Mouse (Mus musculus) embryonic facial prominence, embryonic 13.5 days (tissue): Measurements from ENCODE around the gene Adamts14. TPM values are rescaled to one million over a fixed set of nuclear protein-coding genes. Genes with fewer than 3 reads are reported as not detected.

Experiments
- ATAC-seq: fragments of 200-750 bp; cut with Nextera tagmentation; 2 replicates; pipeline ENCODE4 v1.8.0; 2017; ENCODE audit warnings: low read depth; ENCODE audit not compliant: insufficient number of reproducible peaks, insufficient read depth, low FRiP score, low TSS enrichment
- H3K27ac ChIP-seq: fragments of 300-500 bp; sonication (generic); 2 replicates; pipeline ENCODE4 v1.5.1; 2015; ENCODE audit warnings: moderate library complexity, mild to moderate bottlenecking, inconsistent platforms
- H3K27me3 ChIP-seq: fragments of 300-500 bp; sonication (generic); 2 replicates; pipeline ENCODE4 v1.6.1; 2015; ENCODE audit warnings: mild to moderate bottlenecking, inconsistent platforms
- H3K36me3 ChIP-seq: fragments of 300-500 bp; sonication (generic); 2 replicates; pipeline ENCODE4 v1.6.1; 2015; ENCODE audit warnings: mild to moderate bottlenecking, inconsistent platforms
- H3K4me1 ChIP-seq: fragments of 300-500 bp; sonication (generic); 2 replicates; pipeline ENCODE4 v1.6.1; 2015; ENCODE audit warnings: inconsistent platforms
- H3K4me2 ChIP-seq: fragments of 300-500 bp; sonication (generic); 2 replicates; pipeline ENCODE4 v1.6.1; 2015; ENCODE audit warnings: moderate library complexity, mild to moderate bottlenecking, inconsistent platforms
- H3K4me3 ChIP-seq: fragments of 300-500 bp; sonication (generic); 2 replicates; pipeline ENCODE4 v1.5.1; 2015; ENCODE audit warnings: mild to moderate bottlenecking, inconsistent platforms
- H3K9ac ChIP-seq: fragments of 300-500 bp; sonication (generic); 2 replicates; pipeline ENCODE4 v1.6.1; 2015; ENCODE audit warnings: mild to moderate bottlenecking, inconsistent platforms
- H3K9me3 ChIP-seq: fragments of 300-500 bp; sonication (generic); 2 replicates; pipeline ENCODE4 v1.6.1; 2016; ENCODE audit warnings: inconsistent platforms
- WGBS: fragments of 180-500 bp; shearing (Covaris S2); methylation state at CpG from one replicate; pipeline ENCODE4 v1.1.7; 2015; ENCODE audit warnings: mixed read lengths; 5-methylcytosine and 5-hydroxymethylcytosine counted together
- polyA plus RNA-seq: library from polyadenylated mRNA; unstranded; fragments of >200 nt; fragmentation: Nextera tagmentation; extraction: Ambion mirVana; gene quantifications from 2 replicates; pipeline ENCODE4 v1.2.1, GENCODE M21; 2015

The Adamts14 gene
- polyA plus RNA-seq, 1 experiment from 2014 or later, result 2.9 TPM

GRCm38 (mm10) chr10:61175442-61176204, 97.6 kb downstream of the Adamts14 start:
- H3K4me2 ChIP-seq, result peak overlapping the region; percentile 37
- H3K9ac ChIP-seq, result 0 out of 2 replicates have a peak overlapping the region, but pooled peaks have one; percentile 40
- no peak overlapping the region for H3K4me3 ChIP-seq
- H3K9me3 ChIP-seq, result no peaks in the 10 kb centered on the region
- no peaks in the 10 kb centered on the region for H3K36me3 ChIP-seq
- 16% methylated on average over 24 of the region's 24 CpGs for WGBS
- no peak overlapping the region for H3K27ac ChIP-seq
- peaks cover 26% of the 10 kb centered on the region for H3K27me3 ChIP-seq
- no peak for ATAC-seq
- H3K4me1 ChIP-seq, result peaks cover 7% of the 10 kb centered on the region

- Histone ChIP-seq H3K9me3 (no peaks in the 10 kb centered on the region), H3K4me1 (peaks cover 7% of the 10 kb centered on the region), H3K4me3 (no peak overlapping the region), H3K36me3 (no peaks in the 10 kb centered on the region), H3K27ac (no peak overlapping the region), H3K4me2 (no peak overlapping the region), H3K9ac (no peak overlapping the region), H3K27me3 (peaks cover 26% of the 10 kb centered on the region)
- no peak for ATAC-seq
- 55% methylated on average over 13 of the region's 13 CpGs for WGBS
Measured at GRCm38 (mm10) chr10:61174711-61175441, 98.4 kb downstream of the Adamts14 start.

GRCm38 (mm10) chr10:61172496-61172895, 100.7 kb downstream of the Adamts14 start:
- no peak overlapping the region for H3K9ac ChIP-seq
- 74% methylated on average over 4 of the region's 4 CpGs for WGBS
- peaks cover 9% of the 10 kb centered on the region for H3K4me1 ChIP-seq
- H3K27me3 ChIP-seq, result peaks cover 26% of the 10 kb centered on the region
- ATAC-seq, result no peak
- no peaks in the 10 kb centered on the region for H3K9me3 ChIP-seq
- H3K36me3 ChIP-seq, result no peaks in the 10 kb centered on the region
- H3K4me2 ChIP-seq, result no peak overlapping the region
- no peak overlapping the region for H3K27ac ChIP-seq
- H3K4me3 ChIP-seq, result no peak overlapping the region

- H3K9me3 ChIP-seq, result no peaks in the 10 kb centered on the region
- H3K4me2 ChIP-seq, result no peak within 1 kb of the TSS
- no peaks in the 10 kb centered on the region for H3K36me3 ChIP-seq
- peaks cover 14% of the 10 kb centered on the region for H3K4me1 ChIP-seq
- no peak within 1 kb of the TSS for H3K4me3 ChIP-seq
- WGBS, result 64% methylated on average over 3 of the region's 3 CpGs
- no peak for ATAC-seq
- no peak within 1 kb of the TSS for H3K27ac ChIP-seq
- no peak within 1 kb of the TSS for H3K9ac ChIP-seq
- peaks cover 24% of the 10 kb centered on the region for H3K27me3 ChIP-seq
Measured at GRCm38 (mm10) chr10:61171654-61172053, 101.6 kb downstream of the Adamts14 start, which contains the start of gene Tbata. Gene Tbata (plus strand): TSS chr10:61171954.

GRCm38 (mm10) chr10:61168393-61168792, 104.8 kb downstream of the Adamts14 start:
- H3K27me3 ChIP-seq, result peaks cover 10% of the 10 kb centered on the region
- WGBS, result 54% methylated on average over 2 of the region's 2 CpGs
- H3K4me1 ChIP-seq, result peaks cover 7% of the 10 kb centered on the region; the same call in 1 of the 2 replicates
- ATAC-seq, result no peak
- H3K4me2 ChIP-seq, result no peak overlapping the region
- no peak overlapping the region for H3K9ac ChIP-seq
- no peaks in the 10 kb centered on the region for H3K36me3 ChIP-seq
- no peak overlapping the region for H3K27ac ChIP-seq
- no peak overlapping the region for H3K4me3 ChIP-seq
- H3K9me3 ChIP-seq, result no peaks in the 10 kb centered on the region

GRCm38 (mm10) chr10:61167333-61168096, 105.7 kb downstream of the Adamts14 start:
- no peaks in the 10 kb centered on the region for H3K9me3 ChIP-seq
- H3K36me3 ChIP-seq, result no peaks in the 10 kb centered on the region
- no peak overlapping the region for H3K9ac ChIP-seq
- H3K4me1 ChIP-seq, result peaks cover 7% of the 10 kb centered on the region; the same call in 1 of the 2 replicates
- no peak overlapping the region for H3K27ac ChIP-seq
- H3K4me2 ChIP-seq, result no peak overlapping the region
- H3K4me3 ChIP-seq, result no peak overlapping the region
- H3K27me3 ChIP-seq, result peaks cover 10% of the 10 kb centered on the region
- WGBS, result 29% methylated on average over 9 of the region's 9 CpGs
- ATAC-seq, result no peak

- no peak overlapping the region for H3K4me3 ChIP-seq
- H3K36me3 ChIP-seq, result no peaks in the 10 kb centered on the region
- H3K4me1 ChIP-seq, result peaks cover 4% of the 10 kb centered on the region; the same call in 1 of the 2 replicates
- 64% methylated on average over 3 of the region's 3 CpGs for WGBS
- H3K9me3 ChIP-seq, result no peaks in the 10 kb centered on the region
- H3K4me2 ChIP-seq, result no peak overlapping the region
- no peak overlapping the region for H3K27ac ChIP-seq
- no peak overlapping the region for H3K9ac ChIP-seq
- ATAC-seq, result no peak
- no peaks in the 10 kb centered on the region for H3K27me3 ChIP-seq
Measured at GRCm38 (mm10) chr10:61162366-61162765, 110.9 kb downstream of the Adamts14 start.

- no peaks in the 10 kb centered on the region for H3K9me3 ChIP-seq
- no peak overlapping the region for H3K9ac ChIP-seq
- 72% methylated on average over 4 of the region's 4 CpGs for WGBS
- no peak overlapping the region for H3K4me2 ChIP-seq
- no peak overlapping the region for H3K27ac ChIP-seq
- H3K36me3 ChIP-seq, result no peaks in the 10 kb centered on the region
- H3K4me1 ChIP-seq, result no peaks in the 10 kb centered on the region
- no peaks in the 10 kb centered on the region for H3K27me3 ChIP-seq
- ATAC-seq, result no peak
- H3K4me3 ChIP-seq, result no peak overlapping the region
Measured at GRCm38 (mm10) chr10:61160671-61161070, 112.6 kb downstream of the Adamts14 start.

- H3K4me1 ChIP-seq, result no peaks in the 10 kb centered on the region
- no peak overlapping the region for H3K9ac ChIP-seq
- WGBS, result 81% methylated on average over 7 of the region's 7 CpGs
- no peaks in the 10 kb centered on the region for H3K27me3 ChIP-seq
- H3K27ac ChIP-seq, result no peak overlapping the region
- H3K4me2 ChIP-seq, result no peak overlapping the region
- ATAC-seq, result no peak
- H3K4me3 ChIP-seq, result no peak overlapping the region
- H3K9me3 ChIP-seq, result no peaks in the 10 kb centered on the region
- no peaks in the 10 kb centered on the region for H3K36me3 ChIP-seq
Measured at GRCm38 (mm10) chr10:61160089-61160488, 113.1 kb downstream of the Adamts14 start.

GRCm38 (mm10) chr10:61158594-61158993, 114.6 kb downstream of the Adamts14 start:
- no peak overlapping the region for H3K9ac ChIP-seq
- no peaks in the 10 kb centered on the region for H3K27me3 ChIP-seq
- ATAC-seq, result no peak
- H3K27ac ChIP-seq, result no peak overlapping the region
- no peaks in the 10 kb centered on the region for H3K9me3 ChIP-seq
- H3K4me1 ChIP-seq, result no peaks in the 10 kb centered on the region
- H3K4me2 ChIP-seq, result no peak overlapping the region
- H3K36me3 ChIP-seq, result no peaks in the 10 kb centered on the region
- H3K4me3 ChIP-seq, result no peak overlapping the region
- WGBS, result 81% methylated on average over 3 of the region's 3 CpGs

GRCm38 (mm10) chr10:61156453-61156852, 116.8 kb downstream of the Adamts14 start:
- Histone ChIP-seq H3K27me3 (no peaks in the 10 kb centered on the region), H3K9ac (no peak overlapping the region), H3K4me2 (no peak overlapping the region), H3K4me3 (no peak overlapping the region), H3K36me3 (no peaks in the 10 kb centered on the region), H3K4me1 (no peaks in the 10 kb centered on the region), H3K27ac (no peak overlapping the region), H3K9me3 (no peaks in the 10 kb centered on the region)
- 87% methylated on average over 2 of the region's 2 CpGs for whole genome bisulfite sequencing
- ATAC-seq, result no peak
